Mouse (Mus musculus): Measurements from ENCODE around the gene Tfcp2. TPM values are rescaled to one million over a fixed set of nuclear protein-coding genes. Genes with fewer than 3 reads are reported as not detected.

Gene Tfcp2
- polyA plus RNA-seq (2015; fragmentation: Nextera tagmentation; extraction: Ambion mirVana) = 23.0 and 26.6 TPM in 2 replicates

- ATAC-seq (ENCODE audit: insufficient number of reproducible peaks, low FRiP score, low TSS enrichment, low read depth) = peak; percentile 100
- Histone ChIP-seq H3K9me3 (replicated peaks) (no peaks in the 10 kb centered on the region), H3K27me3 (no peaks in the 10 kb centered on the region), H3K9ac (peak within 1 kb of the TSS; percentile 81), H3K36me3 (peaks cover 4% of the 10 kb centered on the region; the same call in 1 of the 2 replicates), H3K4me3 (replicated peaks) (peak within 1 kb of the TSS; percentile 93), H3K4me1 (peaks cover 11% of the 10 kb centered on the region), H3K27ac (replicated peaks) (peak within 1 kb of the TSS; percentile 89), H3K4me2 (replicated peaks) (peak within 1 kb of the TSS; percentile 84)
- WGBS = under 1% methylated on average over 84 of the region's 84 CpGs
These were observed at the start of gene Tfcp2 for GRCm38 (mm10) chr15:100551326-100552307. TSS of gene Tfcp2 (minus strand) at chr15:100552008.

- Histone ChIP-seq H3K4me2 (replicated peaks) (peak overlapping the region; percentile 97), H3K9ac (no peak overlapping the region), H3K4me1 (peaks cover 27% of the 10 kb centered on the region), H3K9me3 (replicated peaks) (no peaks in the 10 kb centered on the region), H3K27ac (replicated peaks) (no peak overlapping the region), H3K27me3 (peaks cover 9% of the 10 kb centered on the region), H3K4me3 (replicated peaks) (peak overlapping the region; percentile 79), H3K36me3 (no peaks in the 10 kb centered on the region)
- no peak for ATAC-seq (ENCODE audit: insufficient number of reproducible peaks, low FRiP score, low TSS enrichment, low read depth)
- 22% methylated on average over 21 of the region's 21 CpGs for WGBS
These were observed 49.0 kb upstream of the Tfcp2 start for GRCm38 (mm10) chr15:100600696-100601272.

GRCm38 (mm10) chr15:100600047-100600695 lies 48.4 kb upstream of the Tfcp2 start:
- H3K9me3 ChIP-seq (replicated peaks) = no peaks in the 10 kb centered on the region
- H3K27me3 ChIP-seq = peaks cover 9% of the 10 kb centered on the region
- H3K4me1 ChIP-seq = peaks cover 24% of the 10 kb centered on the region
- peak; percentile 64; the same call in 1 of the 2 replicates for ATAC-seq (ENCODE audit: insufficient number of reproducible peaks, low FRiP score, low TSS enrichment, low read depth)
- H3K27ac ChIP-seq (replicated peaks) = peak overlapping the region; percentile 56
- H3K9ac ChIP-seq = peak overlapping the region; percentile 71
- no peaks in the 10 kb centered on the region for H3K36me3 ChIP-seq
- peak overlapping the region; percentile 97 for H3K4me2 ChIP-seq (replicated peaks)
- 2% methylated on average over 32 of the region's 35 CpGs for WGBS
- peak overlapping the region; percentile 79 for H3K4me3 ChIP-seq (replicated peaks)

- under 1% methylated on average over 71 of the region's 76 CpGs for WGBS
- ATAC-seq (ENCODE audit: insufficient number of reproducible peaks, low FRiP score, low TSS enrichment, low read depth) = peak; percentile 54
- peak within 1 kb of the TSS; percentile 71 for H3K9ac ChIP-seq
- peak within 1 kb of the TSS; percentile 79 for H3K4me3 ChIP-seq (replicated peaks)
- no peaks in the 10 kb centered on the region for H3K36me3 ChIP-seq
- H3K9me3 ChIP-seq (replicated peaks) = no peaks in the 10 kb centered on the region
- peaks cover 9% of the 10 kb centered on the region for H3K27me3 ChIP-seq
- peak within 1 kb of the TSS; percentile 56 for H3K27ac ChIP-seq (replicated peaks)
- peaks cover 18% of the 10 kb centered on the region for H3K4me1 ChIP-seq
- H3K4me2 ChIP-seq (replicated peaks) = peak within 1 kb of the TSS; percentile 97
These were observed 47.7 kb upstream of the Tfcp2 start, which contains the start of gene Pou6f1 for GRCm38 (mm10) chr15:100599276-100600046. TSS of gene Pou6f1 (minus strand) at chr15:100599984.

- WGBS = 2% methylated on average over 12 of the region's 12 CpGs
- Histone ChIP-seq H3K4me3 (replicated peaks) (peak overlapping the region; percentile 79), H3K4me2 (replicated peaks) (peak overlapping the region; percentile 97), H3K27me3 (peaks cover 9% of the 10 kb centered on the region), H3K27ac (replicated peaks) (peak overlapping the region; percentile 51; the same call in 1 of the 2 replicates), H3K9me3 (replicated peaks) (no peaks in the 10 kb centered on the region), H3K9ac (peak overlapping the region; percentile 71), H3K36me3 (no peaks in the 10 kb centered on the region), H3K4me1 (peaks cover 18% of the 10 kb centered on the region)
- no peak for ATAC-seq (ENCODE audit: insufficient number of reproducible peaks, low FRiP score, low TSS enrichment, low read depth)
These were observed 47.1 kb upstream of the Tfcp2 start for GRCm38 (mm10) chr15:100598883-100599275.

GRCm38 (mm10) chr15:100598287-100598882 lies 46.6 kb upstream of the Tfcp2 start:
- Histone ChIP-seq H3K9me3 (replicated peaks) (no peaks in the 10 kb centered on the region), H3K4me3 (replicated peaks) (peak overlapping the region; percentile 79), H3K36me3 (no peaks in the 10 kb centered on the region), H3K9ac (0 out of 2 replicates have a peak overlapping the region, but pooled peaks have one; percentile 71), H3K27ac (replicated peaks) (peak overlapping the region; percentile 51; the same call in 1 of the 2 replicates), H3K4me1 (peaks cover 18% of the 10 kb centered on the region), H3K27me3 (peaks cover 9% of the 10 kb centered on the region), H3K4me2 (replicated peaks) (peak overlapping the region; percentile 97)
- ATAC-seq (ENCODE audit: insufficient number of reproducible peaks, low FRiP score, low TSS enrichment, low read depth) = no peak
- WGBS = 25% methylated on average over 9 of the region's 9 CpGs

GRCm38 (mm10) chr15:100592817-100593216 lies 41.0 kb upstream of the Tfcp2 start:
- no peak overlapping the region for H3K9ac ChIP-seq
- 0 out of 2 replicates have a peak, but pooled peaks cover 7% of the 10 kb centered on the region for H3K36me3 ChIP-seq
- no peaks in the 10 kb centered on the region for H3K4me1 ChIP-seq
- H3K27ac ChIP-seq (replicated peaks) = no peak overlapping the region
- H3K4me3 ChIP-seq (replicated peaks) = no peak overlapping the region
- 77% methylated on average over 6 of the region's 6 CpGs for WGBS
- no peaks in the 10 kb centered on the region for H3K27me3 ChIP-seq
- ATAC-seq (ENCODE audit: insufficient number of reproducible peaks, low FRiP score, low TSS enrichment, low read depth) = no peak
- H3K9me3 ChIP-seq (replicated peaks) = no peaks in the 10 kb centered on the region
- no peak overlapping the region for H3K4me2 ChIP-seq (replicated peaks)

- no peak for ATAC-seq (ENCODE audit: insufficient number of reproducible peaks, low FRiP score, low TSS enrichment, low read depth)
- H3K9ac ChIP-seq = no peak overlapping the region
- 68% methylated on average over 8 of the region's 8 CpGs for WGBS
- H3K4me2 ChIP-seq (replicated peaks) = no peak overlapping the region
- H3K9me3 ChIP-seq (replicated peaks) = no peaks in the 10 kb centered on the region
- H3K4me3 ChIP-seq (replicated peaks) = no peak overlapping the region
- H3K36me3 ChIP-seq = peaks cover 29% of the 10 kb centered on the region; the same call in 1 of the 2 replicates
- H3K27me3 ChIP-seq = no peaks in the 10 kb centered on the region
- no peak overlapping the region for H3K27ac ChIP-seq (replicated peaks)
- no peaks in the 10 kb centered on the region for H3K4me1 ChIP-seq
These were observed 38.6 kb upstream of the Tfcp2 start for GRCm38 (mm10) chr15:100590436-100590835.

GRCm38 (mm10) chr15:100588297-100588696 lies 36.5 kb upstream of the Tfcp2 start:
- Histone ChIP-seq H3K4me2 (replicated peaks) (no peak overlapping the region), H3K36me3 (peaks cover 33% of the 10 kb centered on the region), H3K27ac (replicated peaks) (no peak overlapping the region), H3K4me1 (no peaks in the 10 kb centered on the region), H3K27me3 (no peaks in the 10 kb centered on the region), H3K4me3 (replicated peaks) (no peak overlapping the region), H3K9ac (no peak overlapping the region), H3K9me3 (replicated peaks) (no peaks in the 10 kb centered on the region)
- 77% methylated on average over 6 of the region's 6 CpGs for WGBS
- no peak for ATAC-seq (ENCODE audit: insufficient number of reproducible peaks, low FRiP score, low TSS enrichment, low read depth)

GRCm38 (mm10) chr15:100587166-100587565 lies 35.4 kb upstream of the Tfcp2 start:
- H3K27me3 ChIP-seq = no peaks in the 10 kb centered on the region
- no peak overlapping the region for H3K9ac ChIP-seq
- no peaks in the 10 kb centered on the region for H3K4me1 ChIP-seq
- no peak overlapping the region for H3K4me2 ChIP-seq (replicated peaks)
- no peak overlapping the region for H3K4me3 ChIP-seq (replicated peaks)
- peaks cover 41% of the 10 kb centered on the region for H3K36me3 ChIP-seq
- ATAC-seq (ENCODE audit: insufficient number of reproducible peaks, low FRiP score, low TSS enrichment, low read depth) = no peak
- H3K9me3 ChIP-seq (replicated peaks) = no peaks in the 10 kb centered on the region
- WGBS = 83% methylated on average over 4 of the region's 4 CpGs
- H3K27ac ChIP-seq (replicated peaks) = no peak overlapping the region

All from embryonic facial prominence, embryonic 15.5 days (tissue).